Mouse (Mus musculus): ENCODE results near the gene Sdk2. TPM values are rescaled to one million over a fixed set of nuclear protein-coding genes. Genes with fewer than 3 reads are reported as not detected.

The Sdk2 gene
- polyA plus RNA-seq, 1 experiment from 2014 or later: 5.3 TPM

DNA sequence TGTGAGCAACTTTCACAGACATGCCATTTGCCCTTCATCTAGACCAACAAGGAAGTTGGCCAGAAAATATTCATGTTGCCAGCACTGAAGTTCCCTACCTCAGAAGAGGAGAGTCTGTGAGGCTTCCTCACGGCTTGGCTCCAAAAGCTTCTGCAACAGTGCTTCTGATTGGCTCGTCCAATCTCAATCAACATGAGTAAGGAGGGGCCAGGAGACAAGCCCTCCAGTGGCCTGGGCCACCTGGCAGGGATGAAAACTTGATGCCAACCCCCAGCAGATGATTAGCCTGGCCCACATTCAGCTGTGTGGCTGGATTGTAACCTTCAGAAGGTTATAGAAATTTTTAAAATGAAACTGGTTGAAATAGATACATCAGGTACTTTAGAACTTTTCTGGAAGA is 10.5 kb downstream of the Sdk2 start:
- WGBS: 44% methylated on average over 2 of the region's 2 CpGs
- Histone ChIP-seq H3K4me3 (replicated peaks; ENCODE audit: low read depth, low read length) (no peak overlapping the region), H3K9me3 (ENCODE audit: control insufficient read depth, low read length) (no peaks in the 10 kb centered on the region)

GRCm38 (mm10) chr11:114054581-114055315 is 12.1 kb downstream of the Sdk2 start:
- Histone ChIP-seq H3K4me2 (ENCODE audit: low read length) (no peak overlapping the region), H3K4me1 (ENCODE audit: control insufficient read depth, insufficient read depth, low read length) (peaks cover 10% of the 10 kb centered on the region; the same call in 1 of the 2 replicates), H3K36me3 (ENCODE audit: control insufficient read depth, insufficient read depth, low read length) (no peaks in the 10 kb centered on the region), H3K9me3 (ENCODE audit: control insufficient read depth, low read length) (no peaks in the 10 kb centered on the region), H3K27ac (replicated peaks; ENCODE audit: low read depth, low read length) (no peak overlapping the region), H3K9ac (replicated peaks; ENCODE audit: low read length) (no peak overlapping the region), H3K4me3 (replicated peaks; ENCODE audit: low read depth, low read length) (no peak overlapping the region), H3K27me3 (ENCODE audit: control insufficient read depth, insufficient read depth, low read length) (no peaks in the 10 kb centered on the region)
- peak; percentile 44 for DNase-seq
- WGBS: 59% methylated on average over 17 of the region's 17 CpGs
- ATAC-seq (ENCODE audit: low FRiP score, low TSS enrichment): no peak

More for the DNA sequence above, 10.5 kb downstream of the Sdk2 start:
- Histone ChIP-seq H3K27me3 (ENCODE audit: control insufficient read depth, insufficient read depth, low read length) (no peaks in the 10 kb centered on the region), H3K36me3 (ENCODE audit: control insufficient read depth, insufficient read depth, low read length) (no peaks in the 10 kb centered on the region), H3K4me1 (ENCODE audit: control insufficient read depth, insufficient read depth, low read length) (peaks cover 13% of the 10 kb centered on the region), H3K27ac (replicated peaks; ENCODE audit: low read depth, low read length) (no peak overlapping the region), H3K9ac (replicated peaks; ENCODE audit: low read length) (no peak overlapping the region), H3K4me2 (ENCODE audit: low read length) (no peak overlapping the region)
- ATAC-seq (ENCODE audit: low FRiP score, low TSS enrichment) (no peak), DNase-seq (no peak)

DNA sequence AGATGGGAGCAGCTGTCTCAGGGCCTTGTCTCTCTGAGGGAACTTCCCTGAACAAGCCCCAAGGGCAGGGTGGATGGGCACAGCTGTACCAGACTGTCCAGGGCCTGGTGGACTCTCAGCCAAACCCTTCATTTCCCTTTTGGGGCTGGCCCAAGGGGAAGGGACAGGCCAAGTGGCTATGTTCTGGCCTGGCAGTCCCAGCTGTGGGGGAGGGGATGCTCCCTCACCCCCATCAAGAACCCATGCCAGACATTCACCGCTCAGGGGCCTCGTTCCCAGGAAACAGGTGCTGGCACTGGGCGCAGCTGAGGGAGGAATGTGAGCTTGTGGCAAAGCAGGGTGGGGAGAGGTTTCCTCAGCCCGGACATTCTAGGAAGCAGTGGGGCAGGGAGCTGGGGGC is 15.5 kb downstream of the Sdk2 start:
- Histone ChIP-seq H3K27ac (replicated peaks; ENCODE audit: low read depth, low read length) (no peak overlapping the region), H3K9ac (replicated peaks; ENCODE audit: low read length) (no peak overlapping the region), H3K27me3 (ENCODE audit: control insufficient read depth, insufficient read depth, low read length) (no peaks in the 10 kb centered on the region), H3K4me1 (ENCODE audit: control insufficient read depth, insufficient read depth, low read length) (peaks cover 13% of the 10 kb centered on the region; the same call in 1 of the 2 replicates), H3K4me2 (ENCODE audit: low read length) (no peak overlapping the region), H3K4me3 (replicated peaks; ENCODE audit: low read depth, low read length) (no peak overlapping the region), H3K9me3 (ENCODE audit: control insufficient read depth, low read length) (0 out of 2 replicates have a peak, but pooled peaks cover 3% of the 10 kb centered on the region), H3K36me3 (ENCODE audit: control insufficient read depth, insufficient read depth, low read length) (no peaks in the 10 kb centered on the region)
- WGBS: 71% methylated on average over 4 of the region's 4 CpGs
- no peak for ATAC-seq (ENCODE audit: low FRiP score, low TSS enrichment)
- no peak for DNase-seq

- Histone ChIP-seq H3K4me2 (ENCODE audit: low read length) (no peak overlapping the region), H3K4me3 (replicated peaks; ENCODE audit: low read depth, low read length) (no peak overlapping the region), H3K9me3 (ENCODE audit: control insufficient read depth, low read length) (0 out of 2 replicates have a peak, but pooled peaks cover 3% of the 10 kb centered on the region), H3K27ac (replicated peaks; ENCODE audit: low read depth, low read length) (no peak overlapping the region), H3K9ac (replicated peaks; ENCODE audit: low read length) (no peak overlapping the region), H3K36me3 (ENCODE audit: control insufficient read depth, insufficient read depth, low read length) (no peaks in the 10 kb centered on the region), H3K4me1 (ENCODE audit: control insufficient read depth, insufficient read depth, low read length) (peaks cover 13% of the 10 kb centered on the region; the same call in 1 of the 2 replicates), H3K27me3 (ENCODE audit: control insufficient read depth, insufficient read depth, low read length) (no peaks in the 10 kb centered on the region)
- ATAC-seq (ENCODE audit: low FRiP score, low TSS enrichment) (no peak), DNase-seq (no peak)
- 89% methylated on average over 3 of the region's 3 CpGs for WGBS
Observed at GRCm38 (mm10) chr11:114050511-114050910, 16.3 kb downstream of the Sdk2 start.

DNA sequence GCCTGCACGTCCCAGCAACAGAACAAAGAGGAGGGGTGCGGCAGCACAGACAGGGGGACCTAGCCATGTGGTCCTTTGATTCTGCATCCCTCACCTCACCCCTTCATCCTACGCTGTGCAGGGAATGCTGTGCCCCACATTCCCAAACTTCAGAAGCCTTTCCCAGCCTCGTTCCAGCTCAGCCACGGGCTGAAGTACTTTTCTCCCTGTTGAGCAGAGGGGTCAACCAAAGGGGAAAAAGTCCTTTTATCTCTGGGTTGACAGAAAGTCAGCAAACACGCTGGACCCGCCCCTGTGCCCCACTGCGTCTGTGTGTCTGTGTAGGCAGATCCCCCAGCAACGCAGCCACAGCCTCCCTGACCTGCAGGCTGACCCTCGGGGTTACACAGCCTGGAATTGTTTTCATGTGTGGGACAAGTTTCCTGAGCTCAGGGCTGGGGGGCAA is 18.9 kb downstream of the Sdk2 start:
- Histone ChIP-seq H3K4me1 (ENCODE audit: control insufficient read depth, insufficient read depth, low read length) (peaks cover 13% of the 10 kb centered on the region), H3K9ac (replicated peaks; ENCODE audit: low read length) (no peak overlapping the region; the same call in 1 of the 2 replicates), H3K4me3 (replicated peaks; ENCODE audit: low read depth, low read length) (no peak overlapping the region), H3K36me3 (ENCODE audit: control insufficient read depth, insufficient read depth, low read length) (no peaks in the 10 kb centered on the region), H3K9me3 (ENCODE audit: control insufficient read depth, low read length) (0 out of 2 replicates have a peak, but pooled peaks cover 3% of the 10 kb centered on the region), H3K27ac (replicated peaks; ENCODE audit: low read depth, low read length) (no peak overlapping the region), H3K4me2 (ENCODE audit: low read length) (no peak overlapping the region; the same call in 1 of the 2 replicates), H3K27me3 (ENCODE audit: control insufficient read depth, insufficient read depth, low read length) (no peaks in the 10 kb centered on the region)
- DNase-seq (peak; percentile 44), ATAC-seq (ENCODE audit: low FRiP score, low TSS enrichment) (no peak)
- 8% methylated on average over 10 of the region's 10 CpGs for whole genome bisulfite sequencing

- H3K36me3 ChIP-seq (ENCODE audit: control insufficient read depth, insufficient read depth, low read length): no peaks in the 10 kb centered on the region
- H3K9ac ChIP-seq (replicated peaks; ENCODE audit: low read length): no peak overlapping the region
- H3K4me2 ChIP-seq (ENCODE audit: low read length): no peak overlapping the region
- ATAC-seq (ENCODE audit: low FRiP score, low TSS enrichment) (no peak), DNase-seq (no peak)
- H3K4me1 ChIP-seq (ENCODE audit: control insufficient read depth, insufficient read depth, low read length): peaks cover 13% of the 10 kb centered on the region
- WGBS: 98% methylated on average over 5 of the region's 5 CpGs
- no peaks in the 10 kb centered on the region for H3K27me3 ChIP-seq (ENCODE audit: control insufficient read depth, insufficient read depth, low read length)
- 0 out of 2 replicates have a peak, but pooled peaks cover 3% of the 10 kb centered on the region for H3K9me3 ChIP-seq (ENCODE audit: control insufficient read depth, low read length)
- H3K27ac ChIP-seq (replicated peaks; ENCODE audit: low read depth, low read length): no peak overlapping the region
- H3K4me3 ChIP-seq (replicated peaks; ENCODE audit: low read depth, low read length): no peak overlapping the region
Observed at GRCm38 (mm10) chr11:114046927-114047326, 19.9 kb downstream of the Sdk2 start.

DNA sequence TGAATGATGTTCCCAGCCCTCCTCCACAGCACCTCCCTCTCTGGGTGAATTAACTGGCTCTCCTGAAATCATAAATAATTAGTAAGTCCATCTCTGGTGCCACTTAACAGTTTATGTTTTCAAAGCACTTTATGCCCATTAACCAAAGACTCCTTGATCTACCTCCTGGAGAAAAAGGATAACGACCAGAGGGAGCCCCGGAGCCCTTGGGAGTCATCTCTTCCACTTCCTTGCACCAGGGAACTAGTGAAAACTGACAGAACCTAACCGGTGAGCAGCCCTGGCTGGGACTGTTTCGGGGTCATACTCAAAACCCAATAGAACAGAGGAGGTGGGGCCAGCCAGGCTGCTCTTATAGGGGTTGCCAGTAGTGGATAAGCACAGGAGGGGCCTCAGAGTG is 22.5 kb downstream of the Sdk2 start:
- DNase-seq (no peak), ATAC-seq (ENCODE audit: low FRiP score, low TSS enrichment) (no peak)
- H3K36me3 ChIP-seq (ENCODE audit: control insufficient read depth, insufficient read depth, low read length): no peaks in the 10 kb centered on the region
- 0 out of 2 replicates have a peak, but pooled peaks cover 3% of the 10 kb centered on the region for H3K9me3 ChIP-seq (ENCODE audit: control insufficient read depth, low read length)
- no peak overlapping the region for H3K27ac ChIP-seq (replicated peaks; ENCODE audit: low read depth, low read length)
- no peak overlapping the region for H3K4me2 ChIP-seq (ENCODE audit: low read length)
- H3K4me1 ChIP-seq (ENCODE audit: control insufficient read depth, insufficient read depth, low read length): peaks cover 28% of the 10 kb centered on the region
- H3K9ac ChIP-seq (replicated peaks; ENCODE audit: low read length): no peak overlapping the region
- H3K27me3 ChIP-seq (ENCODE audit: control insufficient read depth, insufficient read depth, low read length): no peaks in the 10 kb centered on the region
- 57% methylated on average over 4 of the region's 4 CpGs for WGBS
- H3K4me3 ChIP-seq (replicated peaks; ENCODE audit: low read depth, low read length): no peak overlapping the region

DNA sequence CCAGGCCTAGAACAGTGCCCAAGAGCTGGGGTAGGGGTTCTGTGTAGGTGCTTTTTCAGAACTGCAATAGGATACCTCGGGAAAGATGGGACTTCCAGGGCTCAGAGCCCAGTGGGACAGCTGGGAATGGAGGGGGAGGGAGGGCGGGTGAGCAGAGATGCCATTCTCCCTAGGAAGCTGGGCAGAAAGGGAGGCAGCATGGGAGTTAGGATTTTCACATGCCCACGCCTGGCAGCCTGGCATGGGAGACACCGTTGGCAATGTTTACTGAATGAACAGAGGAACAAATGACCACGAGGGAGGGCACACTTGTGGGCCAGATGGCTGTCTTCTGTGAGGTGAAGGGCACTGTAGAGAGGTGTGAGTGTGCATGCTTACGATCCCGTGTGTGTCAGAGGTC is 23.3 kb downstream of the Sdk2 start:
- Histone ChIP-seq H3K36me3 (ENCODE audit: control insufficient read depth, insufficient read depth, low read length) (no peaks in the 10 kb centered on the region), H3K9me3 (ENCODE audit: control insufficient read depth, low read length) (0 out of 2 replicates have a peak, but pooled peaks cover 3% of the 10 kb centered on the region), H3K27ac (replicated peaks; ENCODE audit: low read depth, low read length) (no peak overlapping the region), H3K4me3 (replicated peaks; ENCODE audit: low read depth, low read length) (no peak overlapping the region), H3K4me1 (ENCODE audit: control insufficient read depth, insufficient read depth, low read length) (peaks cover 29% of the 10 kb centered on the region), H3K9ac (replicated peaks; ENCODE audit: low read length) (no peak overlapping the region), H3K4me2 (ENCODE audit: low read length) (no peak overlapping the region), H3K27me3 (ENCODE audit: control insufficient read depth, insufficient read depth, low read length) (no peaks in the 10 kb centered on the region)
- no peak for DNase-seq
- 68% methylated on average over 7 of the region's 7 CpGs for WGBS
- ATAC-seq (ENCODE audit: low FRiP score, low TSS enrichment): no peak

All from midbrain, embryonic 14.5 days (tissue).